Mouse (Mus musculus) small intestine, adult 2 months (tissue): Measurements from ENCODE around the gene Folr1. TPM values are rescaled to one million over a fixed set of nuclear protein-coding genes. Genes with fewer than 3 reads are reported as not detected.

ENCODE experiments used
- H3K27ac ChIP-seq: fragments of 200-500 bp; 2 replicates; pipeline ENCODE4 v1.5.1; 2012; ENCODE audit warnings: low read depth, low read length, control low read depth, inconsistent platforms; ENCODE audit not compliant: insufficient read depth
- H3K27me3 ChIP-seq: fragments of 200-500 bp; 2 replicates; pipeline ENCODE4 v1.6.1; 2012; ENCODE audit warnings: mild to moderate bottlenecking, moderate library complexity, low read length, inconsistent platforms; ENCODE audit not compliant: control insufficient read depth, insufficient read depth
- H3K36me3 ChIP-seq: fragments of 200-500 bp; 2 replicates; pipeline ENCODE4 v1.6.1; 2012; ENCODE audit warnings: mild to moderate bottlenecking, low read length, control low read depth, inconsistent platforms; ENCODE audit not compliant: control insufficient read depth, insufficient read depth
- H3K4me1 ChIP-seq: fragments of 200-500 bp; 2 replicates; pipeline ENCODE4 v1.6.1; 2012; ENCODE audit warnings: low read length, inconsistent platforms, mixed read lengths; ENCODE audit not compliant: control insufficient read depth, insufficient read depth, insufficient read length
- H3K4me3 ChIP-seq: fragments of 200-500 bp; 2 replicates; pipeline ENCODE4 v1.5.1; 2012; ENCODE audit warnings: low read depth, mild to moderate bottlenecking, control low read depth, inconsistent platforms, low read length, moderate library complexity
- CTCF ChIP-seq: fragments of 200-500 bp; IDR thresholded peaks from 2 replicates; pipeline ENCODE4 v1.5.1; 2012; ENCODE audit warnings: low read depth, mild to moderate bottlenecking, control low read depth, inconsistent platforms, low read length, moderate library complexity, mixed read lengths; ENCODE audit not compliant: insufficient replicate concordance, insufficient read length; ENCODE audit errors: extremely low read depth
- POLR2A ChIP-seq: fragments of 200-500 bp; IDR thresholded peaks from 2 replicates; pipeline ENCODE4 v1.6.1; 2012; ENCODE audit warnings: low read depth, mild to moderate bottlenecking, control low read depth, inconsistent platforms, low read length, moderate library complexity
- WGBS: fragments of 180-500 bp; shearing (Covaris S2); methylation state at CpG from one replicate; pipeline ENCODE4 v1.1.7; 2018; 5-methylcytosine and 5-hydroxymethylcytosine counted together
- polyA plus RNA-seq: library from polyadenylated mRNA; depleted of rRNA; stranded (reverse); fragments of >200 nt; gene quantifications from 2 replicates; pipeline ENCODE4 v1.2.3, GENCODE M21; 2012; rRNA removed

Folr1 gene
- polyA plus RNA-seq: 0.84 and 0.85 TPM in 2 replicates

GRCm38 (mm10) chr7:101870629-101871028 lies at the start of gene Folr1:
TSS of gene Folr1 (minus strand) at chr7:101870788.
- Histone ChIP-seq H3K36me3 (no peaks in the 10 kb centered on the region), H3K27ac (no peak within 1 kb of the TSS), H3K4me1 (no peaks in the 10 kb centered on the region), H3K4me3 (no peak within 1 kb of the TSS), H3K27me3 (no peaks in the 10 kb centered on the region)
- TF ChIP-seq CTCF: no peak
- TF ChIP-seq POLR2A: no peak
- WGBS: 34% methylated on average over 2 of the region's 2 CpGs

GRCm38 (mm10) chr7:101918071-101918470 lies 47.5 kb upstream of the Folr1 start:
- no peaks in the 10 kb centered on the region for H3K4me1 ChIP-seq
- H3K36me3 ChIP-seq: peaks cover 10% of the 10 kb centered on the region
- no peak overlapping the region for H3K27ac ChIP-seq
- H3K27me3 ChIP-seq: no peaks in the 10 kb centered on the region
- TF ChIP-seq CTCF: peak; percentile 75; the same call in 1 of the 2 replicates
- no peak for TF ChIP-seq POLR2A
- no peak overlapping the region for H3K4me3 ChIP-seq
- WGBS: 19% methylated on average over 1 of the region's 1 CpGs

DNA sequence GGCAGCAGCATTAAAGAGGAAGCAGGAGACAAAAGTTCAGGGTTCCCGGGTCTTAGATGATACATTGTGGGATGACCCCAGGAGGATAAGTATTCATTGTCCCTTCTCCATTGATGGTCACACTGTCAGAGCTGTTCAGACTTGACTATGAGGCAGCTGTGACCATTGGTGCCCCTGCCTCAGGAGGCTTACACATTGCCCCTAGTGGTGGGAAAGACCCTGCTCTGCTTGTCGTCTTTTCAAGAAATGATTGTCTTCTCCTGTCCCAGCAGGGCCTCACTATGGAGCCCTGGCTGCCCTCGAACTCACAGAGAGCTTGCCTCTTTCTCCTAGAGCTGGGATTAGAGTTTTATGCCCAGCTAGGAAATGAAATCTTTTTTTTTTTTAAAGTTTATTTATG lies 41.4 kb upstream of the Folr1 start:
- TF ChIP-seq CTCF (peak; percentile 12; the same call in 1 of the 2 replicates), POLR2A (no peak)
- Histone ChIP-seq H3K4me1 (peaks cover 10% of the 10 kb centered on the region; the same call in 1 of the 2 replicates), H3K27ac (no peak overlapping the region), H3K4me3 (no peak overlapping the region), H3K36me3 (peaks cover 39% of the 10 kb centered on the region), H3K27me3 (no peaks in the 10 kb centered on the region)
- WGBS: 79% methylated on average over 3 of the region's 3 CpGs

GRCm38 (mm10) chr7:101910138-101910537 lies 39.5 kb upstream of the Folr1 start:
- WGBS: 78% methylated on average over 4 of the region's 4 CpGs
- H3K27ac ChIP-seq: no peak overlapping the region
- peaks cover 39% of the 10 kb centered on the region for H3K36me3 ChIP-seq
- no peaks in the 10 kb centered on the region for H3K27me3 ChIP-seq
- H3K4me3 ChIP-seq: no peak overlapping the region
- TF ChIP-seq POLR2A: no peak
- TF ChIP-seq CTCF: no peak
- H3K4me1 ChIP-seq: peaks cover 15% of the 10 kb centered on the region; the same call in 1 of the 2 replicates

- peaks cover 15% of the 10 kb centered on the region; the same call in 1 of the 2 replicates for H3K4me1 ChIP-seq
- H3K4me3 ChIP-seq: no peak overlapping the region
- H3K36me3 ChIP-seq: peaks cover 33% of the 10 kb centered on the region
- TF ChIP-seq CTCF (no peak), POLR2A (no peak)
- WGBS: 30% methylated on average over 4 of the region's 4 CpGs
- H3K27ac ChIP-seq: peak overlapping the region; percentile 42
- H3K27me3 ChIP-seq: no peaks in the 10 kb centered on the region
Observed at GRCm38 (mm10) chr7:101908367-101908766, 37.8 kb upstream of the Folr1 start.

DNA sequence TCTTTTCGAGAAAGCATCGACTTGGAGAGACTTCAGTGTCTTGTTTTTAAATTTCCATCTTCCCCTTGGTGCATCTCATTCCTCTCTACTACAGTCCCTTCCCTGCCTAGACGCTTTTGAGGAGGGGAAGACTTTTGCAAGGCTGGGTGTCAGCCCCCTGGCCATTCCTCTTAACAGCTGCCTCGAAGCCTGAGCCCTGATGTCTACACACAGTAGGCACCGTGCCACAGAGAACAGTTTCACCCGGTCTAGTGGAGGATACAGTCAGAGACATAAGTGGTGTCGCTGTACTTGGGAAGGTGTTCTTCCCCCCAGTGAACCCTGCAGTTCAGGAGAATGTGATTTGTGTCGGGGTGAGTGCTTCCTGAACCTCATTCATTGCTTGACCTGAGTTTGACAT lies 36.1 kb upstream of the Folr1 start:
- H3K27ac ChIP-seq: peak overlapping the region; percentile 88
- WGBS: 34% methylated on average over 8 of the region's 8 CpGs
- H3K27me3 ChIP-seq: no peaks in the 10 kb centered on the region
- peaks cover 17% of the 10 kb centered on the region for H3K36me3 ChIP-seq
- peaks cover 15% of the 10 kb centered on the region; the same call in 1 of the 2 replicates for H3K4me1 ChIP-seq
- H3K4me3 ChIP-seq: peak overlapping the region; percentile 80
- TF ChIP-seq CTCF: no peak
- TF ChIP-seq POLR2A: no peak

GRCm38 (mm10) chr7:101906287-101906681 lies 35.7 kb upstream of the Folr1 start, which contains the start of gene Tomt:
TSS of gene Tomt (minus strand) at chr7:101906359.
- 3% methylated on average over 11 of the region's 11 CpGs for WGBS
- peaks cover 14% of the 10 kb centered on the region for H3K36me3 ChIP-seq
- H3K4me3 ChIP-seq: peak within 1 kb of the TSS; percentile 80
- TF ChIP-seq CTCF (no peak), POLR2A (no peak)
- peaks cover 15% of the 10 kb centered on the region; the same call in 1 of the 2 replicates for H3K4me1 ChIP-seq
- H3K27ac ChIP-seq: peak within 1 kb of the TSS; percentile 92
- H3K27me3 ChIP-seq: no peaks in the 10 kb centered on the region
